Mouse (Mus musculus): ENCODE results near the gene Atxn2. TPM values are rescaled to one million over a fixed set of nuclear protein-coding genes. Genes with fewer than 3 reads are reported as not detected.

The Atxn2 gene
- polyA plus RNA-seq, 1 experiment from 2014 or later = 23.0 TPM

DNA sequence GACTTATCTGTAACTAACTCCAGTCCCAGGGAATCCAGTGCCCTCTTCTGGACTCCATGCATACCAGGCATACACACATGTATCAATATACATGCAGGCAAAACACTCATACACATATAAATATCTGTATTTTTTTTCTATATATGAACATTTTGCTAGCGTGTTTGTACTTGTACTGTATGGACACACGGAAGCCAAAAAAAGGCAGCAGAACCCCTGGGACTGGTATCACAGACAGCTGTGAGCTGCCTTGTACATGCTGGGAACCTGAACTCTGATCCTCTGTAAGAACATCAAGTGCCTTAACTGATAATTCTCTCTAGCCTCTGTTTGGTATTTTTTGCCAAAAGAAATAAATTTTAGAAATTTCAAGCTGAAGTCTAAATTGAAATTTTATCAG lies 87.3 kb downstream of the Atxn2 start:
- Histone ChIP-seq H3K9ac (no peak overlapping the region), H3K27ac (replicated peaks) (no peak overlapping the region), H3K27me3 (no peaks in the 10 kb centered on the region), H3K4me2 (no peak overlapping the region), H3K9me3 (replicated peaks) (no peaks in the 10 kb centered on the region), H3K36me3 (replicated peaks) (peaks cover 87% of the 10 kb centered on the region), H3K4me1 (replicated peaks) (no peaks in the 10 kb centered on the region), H3K4me3 (replicated peaks) (no peak overlapping the region)
- ATAC-seq (ENCODE audit: insufficient read depth) = no peak
- WGBS (ENCODE audit: insufficient replicate concordance) = 82% methylated on average over 2 of the region's 2 CpGs

DNA sequence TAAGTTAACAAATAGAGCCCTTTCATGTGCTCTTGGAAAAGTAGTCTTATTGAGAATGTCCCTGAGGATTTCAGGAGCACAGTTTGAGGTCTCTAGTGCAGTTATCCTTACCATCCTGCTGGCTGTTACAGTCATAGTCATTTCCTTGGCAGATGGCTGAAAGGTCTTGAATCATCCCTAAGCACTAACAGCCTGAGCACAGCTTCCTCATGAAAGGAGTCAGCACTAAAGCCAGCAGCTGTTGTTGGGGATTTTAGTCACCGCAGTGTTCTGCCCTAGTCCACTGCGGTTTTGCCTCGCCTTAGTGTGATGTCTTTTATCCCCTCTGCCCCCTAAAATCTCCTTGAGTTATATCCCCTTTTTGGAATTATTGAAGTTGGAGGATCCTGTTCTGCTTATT lies 96.0 kb downstream of the Atxn2 start:
- no peak overlapping the region for H3K9ac ChIP-seq
- 79% methylated on average over 3 of the region's 3 CpGs for WGBS (ENCODE audit: insufficient replicate concordance)
- no peak overlapping the region for H3K4me3 ChIP-seq (replicated peaks)
- no peak overlapping the region for H3K4me2 ChIP-seq
- no peak overlapping the region for H3K27ac ChIP-seq (replicated peaks)
- peaks cover 69% of the 10 kb centered on the region for H3K36me3 ChIP-seq (replicated peaks)
- no peaks in the 10 kb centered on the region for H3K27me3 ChIP-seq
- no peaks in the 10 kb centered on the region for H3K9me3 ChIP-seq (replicated peaks)
- peaks cover 11% of the 10 kb centered on the region for H3K4me1 ChIP-seq (replicated peaks)
- ATAC-seq (ENCODE audit: insufficient read depth) = no peak

DNA sequence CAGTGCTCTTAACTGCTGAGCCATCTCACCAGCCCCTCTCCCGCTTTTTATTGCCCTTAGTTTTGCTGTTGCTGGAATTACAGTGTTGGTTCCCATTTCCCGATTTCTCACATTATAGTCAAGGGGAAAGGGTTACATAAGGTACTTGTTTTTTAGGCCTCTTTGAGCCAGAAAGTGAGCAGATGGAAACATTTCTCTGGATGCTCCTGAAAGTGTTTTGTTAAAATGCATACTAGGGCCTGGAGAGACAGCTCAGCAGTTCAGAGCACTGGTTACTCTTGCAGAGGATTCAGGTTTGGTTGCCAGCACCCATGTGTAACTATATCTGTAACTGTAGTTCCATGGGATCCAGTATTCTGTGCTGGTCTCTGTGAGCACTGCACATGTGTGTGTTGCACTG lies 97.1 kb downstream of the Atxn2 start:
- 88% methylated on average over 2 of the region's 2 CpGs for WGBS (ENCODE audit: insufficient replicate concordance)
- Histone ChIP-seq H3K27ac (replicated peaks) (no peak overlapping the region), H3K4me1 (replicated peaks) (peaks cover 11% of the 10 kb centered on the region), H3K9me3 (replicated peaks) (no peaks in the 10 kb centered on the region), H3K4me3 (replicated peaks) (no peak overlapping the region), H3K4me2 (no peak overlapping the region), H3K27me3 (no peaks in the 10 kb centered on the region), H3K9ac (no peak overlapping the region), H3K36me3 (replicated peaks) (peaks cover 69% of the 10 kb centered on the region)
- ATAC-seq (ENCODE audit: insufficient read depth) = no peak

DNA sequence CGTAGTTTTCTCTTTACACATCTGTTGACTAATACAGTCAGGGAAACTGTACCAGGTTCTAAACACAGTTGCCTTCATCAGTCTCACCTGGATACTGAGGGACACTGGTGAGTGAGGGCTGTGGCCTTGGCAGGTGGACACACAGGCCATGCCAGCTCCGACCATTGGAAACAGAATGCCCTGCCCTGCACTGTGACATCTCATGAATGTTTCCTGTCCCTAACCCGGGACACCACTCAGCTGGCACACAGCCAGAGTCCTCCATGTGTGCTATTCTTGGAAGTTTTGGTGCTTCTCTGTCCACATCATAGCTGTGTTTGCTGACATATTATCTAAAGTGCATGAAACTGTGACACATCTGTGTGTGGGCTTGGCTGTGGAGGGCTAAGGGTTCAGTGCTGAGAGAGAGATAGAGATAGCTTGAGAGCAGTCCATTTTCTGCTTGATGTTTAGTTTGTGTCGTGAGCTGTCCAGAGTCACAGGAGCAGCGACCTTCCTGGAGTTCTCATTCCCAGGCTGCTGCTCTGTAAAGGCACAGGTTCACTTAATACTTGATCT lies 98.6 kb downstream of the Atxn2 start:
- no peak overlapping the region for H3K4me2 ChIP-seq
- H3K4me1 ChIP-seq (replicated peaks) = peaks cover 11% of the 10 kb centered on the region
- no peak overlapping the region for H3K27ac ChIP-seq (replicated peaks)
- 62% methylated on average over 5 of the region's 5 CpGs for WGBS (ENCODE audit: insufficient replicate concordance)
- H3K36me3 ChIP-seq (replicated peaks) = peaks cover 69% of the 10 kb centered on the region
- ATAC-seq (ENCODE audit: insufficient read depth) = no peak
- H3K27me3 ChIP-seq = no peaks in the 10 kb centered on the region
- no peak overlapping the region for H3K4me3 ChIP-seq (replicated peaks)
- H3K9me3 ChIP-seq (replicated peaks) = no peaks in the 10 kb centered on the region
- no peak overlapping the region for H3K9ac ChIP-seq

DNA sequence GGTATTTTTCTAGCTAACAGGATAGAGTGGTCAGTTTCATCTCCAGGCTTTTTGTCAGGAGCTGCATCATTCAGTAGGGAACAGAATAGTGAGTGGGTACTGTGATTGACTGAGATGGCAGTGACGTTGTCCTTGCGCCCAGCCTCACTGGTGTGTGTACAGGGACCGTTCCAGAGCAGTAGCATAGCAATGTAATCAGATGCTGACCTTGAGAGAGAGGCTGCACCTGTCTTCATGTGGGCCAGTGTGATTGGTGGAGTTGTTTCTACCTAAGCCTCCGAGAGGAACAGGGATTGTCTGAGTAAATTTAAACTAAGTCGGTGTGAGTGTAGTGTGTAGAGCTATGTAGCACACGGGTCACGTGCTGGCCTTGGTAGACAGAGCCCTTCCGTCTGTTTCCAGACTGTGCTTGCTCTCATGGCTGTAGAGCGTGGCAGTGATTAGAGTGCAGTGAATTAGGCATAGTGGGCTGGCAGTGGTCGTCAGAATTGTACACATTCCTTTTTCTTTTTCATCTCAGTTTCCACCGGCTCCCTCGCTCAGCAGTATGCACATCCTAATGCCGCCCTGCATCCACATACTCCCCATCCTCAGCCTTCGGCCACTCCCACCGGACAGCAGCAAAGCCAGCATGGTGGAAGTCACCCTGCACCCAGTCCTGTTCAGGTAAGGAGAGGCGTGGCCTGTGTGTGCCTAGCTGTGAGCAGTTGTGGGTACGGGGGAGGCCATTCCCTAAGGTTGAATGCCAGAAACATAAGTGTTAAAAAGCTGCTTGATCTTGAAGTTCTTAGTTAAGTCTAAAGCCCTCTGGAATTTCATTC lies 99.4 kb downstream of the Atxn2 start:
- peaks cover 70% of the 10 kb centered on the region for H3K36me3 ChIP-seq (replicated peaks)
- no peaks in the 10 kb centered on the region for H3K9me3 ChIP-seq (replicated peaks)
- no peak overlapping the region for H3K4me3 ChIP-seq (replicated peaks)
- 84% methylated on average over 17 of the region's 17 CpGs for WGBS (ENCODE audit: insufficient replicate concordance)
- H3K9ac ChIP-seq = no peak overlapping the region
- no peak overlapping the region for H3K4me2 ChIP-seq
- peaks cover 11% of the 10 kb centered on the region for H3K4me1 ChIP-seq (replicated peaks)
- ATAC-seq (ENCODE audit: insufficient read depth) = no peak
- no peaks in the 10 kb centered on the region for H3K27me3 ChIP-seq
- no peak overlapping the region for H3K27ac ChIP-seq (replicated peaks)

DNA sequence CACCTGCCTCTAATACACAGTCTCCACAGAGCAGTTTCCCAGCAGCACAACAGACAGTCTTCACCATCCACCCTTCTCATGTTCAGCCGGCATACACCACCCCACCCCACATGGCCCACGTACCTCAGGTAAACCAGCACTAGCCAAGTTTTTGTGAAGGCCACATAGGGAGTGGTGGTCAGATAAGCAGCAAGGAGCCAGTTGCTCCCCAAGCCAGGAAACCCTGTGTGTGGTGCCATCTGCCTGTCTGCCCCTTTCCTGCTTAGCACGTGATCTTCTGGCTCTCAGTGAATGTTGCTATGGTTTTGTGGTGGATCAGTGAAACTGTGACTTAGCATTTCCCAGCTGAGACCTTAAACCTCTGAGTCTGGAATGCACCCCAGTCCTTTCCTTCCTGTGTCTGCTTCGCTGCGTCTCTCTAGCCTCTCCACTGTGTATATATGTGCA lies 100.4 kb downstream of the Atxn2 start:
- 49% methylated on average over 5 of the region's 5 CpGs for WGBS (ENCODE audit: insufficient replicate concordance)
- ATAC-seq (ENCODE audit: insufficient read depth) = no peak
- Histone ChIP-seq H3K9me3 (replicated peaks) (no peaks in the 10 kb centered on the region), H3K27me3 (no peaks in the 10 kb centered on the region), H3K27ac (replicated peaks) (no peak overlapping the region), H3K9ac (no peak overlapping the region), H3K4me2 (no peak overlapping the region), H3K4me3 (replicated peaks) (no peak overlapping the region), H3K4me1 (replicated peaks) (peaks cover 11% of the 10 kb centered on the region), H3K36me3 (replicated peaks) (peaks cover 72% of the 10 kb centered on the region)

DNA sequence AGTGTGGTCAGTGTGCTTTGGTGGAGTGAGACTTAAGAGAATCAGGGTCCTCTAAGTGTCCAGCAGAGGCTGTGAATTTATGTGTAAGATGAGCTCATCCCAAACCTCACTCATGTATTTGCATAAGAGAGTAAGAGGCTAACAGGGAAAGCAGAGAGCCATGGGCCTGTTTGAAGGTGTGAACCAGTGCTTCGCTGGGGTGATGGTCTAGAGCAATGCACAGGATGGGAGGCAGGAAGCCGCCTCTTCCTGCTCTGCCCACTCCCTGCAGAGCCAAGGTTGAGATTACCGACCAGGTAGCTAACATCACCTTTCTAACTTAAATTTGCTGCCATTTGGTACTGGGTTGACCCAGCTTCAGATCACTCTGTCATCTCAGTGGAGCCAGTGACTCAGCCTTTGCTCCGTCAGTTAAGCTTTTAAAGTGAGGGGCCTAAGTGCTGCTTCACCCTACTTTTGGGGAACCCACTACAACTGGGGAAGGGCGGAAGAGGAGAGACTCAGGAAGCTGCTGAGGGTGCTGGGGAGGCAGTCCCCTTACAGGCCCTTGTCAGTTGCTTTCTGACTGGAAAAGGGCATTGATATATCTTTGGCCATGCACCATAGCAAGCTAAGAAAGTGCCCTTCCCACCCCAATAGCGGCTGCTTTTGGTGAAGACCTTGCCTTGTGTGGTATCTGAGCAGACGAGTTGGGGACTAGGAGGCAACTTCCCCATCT lies 101.5 kb downstream of the Atxn2 start:
- Histone ChIP-seq H3K9me3 (replicated peaks) (no peaks in the 10 kb centered on the region), H3K27ac (replicated peaks) (no peak overlapping the region), H3K4me3 (replicated peaks) (no peak overlapping the region), H3K36me3 (replicated peaks) (peaks cover 74% of the 10 kb centered on the region), H3K9ac (no peak overlapping the region), H3K27me3 (no peaks in the 10 kb centered on the region), H3K4me1 (replicated peaks) (peaks cover 11% of the 10 kb centered on the region), H3K4me2 (no peak overlapping the region)
- ATAC-seq (ENCODE audit: insufficient read depth) = no peak
- WGBS (ENCODE audit: insufficient replicate concordance) = 68% methylated on average over 7 of the region's 7 CpGs

DNA sequence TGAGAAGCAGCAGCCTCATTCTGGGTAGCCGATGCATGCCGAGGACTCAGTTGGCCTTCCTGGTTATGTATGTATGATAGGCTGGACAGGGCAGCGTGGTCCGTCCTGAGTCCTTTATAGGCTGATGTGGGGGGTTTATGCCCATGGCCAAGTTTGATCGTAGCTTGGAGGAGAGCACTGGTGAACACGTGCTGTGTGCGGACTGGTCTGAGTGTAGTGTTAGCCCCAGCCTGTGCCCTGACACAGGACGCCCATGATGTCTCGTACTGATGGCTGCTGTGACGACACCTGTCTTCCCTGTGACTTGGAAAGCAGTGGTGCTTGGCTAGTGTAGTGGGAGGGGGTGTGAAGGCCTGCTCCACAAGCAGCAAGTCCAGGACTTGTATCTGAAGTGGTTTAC lies 102.6 kb downstream of the Atxn2 start:
- no peak overlapping the region for H3K4me2 ChIP-seq
- ATAC-seq (ENCODE audit: insufficient read depth) = no peak
- 88% methylated on average over 10 of the region's 10 CpGs for WGBS (ENCODE audit: insufficient replicate concordance)
- peaks cover 84% of the 10 kb centered on the region for H3K36me3 ChIP-seq (replicated peaks)
- H3K4me3 ChIP-seq (replicated peaks) = no peak overlapping the region
- H3K9me3 ChIP-seq (replicated peaks) = no peaks in the 10 kb centered on the region
- H3K27ac ChIP-seq (replicated peaks) = no peak overlapping the region
- no peaks in the 10 kb centered on the region for H3K27me3 ChIP-seq
- peaks cover 11% of the 10 kb centered on the region for H3K4me1 ChIP-seq (replicated peaks)
- no peak overlapping the region for H3K9ac ChIP-seq

DNA sequence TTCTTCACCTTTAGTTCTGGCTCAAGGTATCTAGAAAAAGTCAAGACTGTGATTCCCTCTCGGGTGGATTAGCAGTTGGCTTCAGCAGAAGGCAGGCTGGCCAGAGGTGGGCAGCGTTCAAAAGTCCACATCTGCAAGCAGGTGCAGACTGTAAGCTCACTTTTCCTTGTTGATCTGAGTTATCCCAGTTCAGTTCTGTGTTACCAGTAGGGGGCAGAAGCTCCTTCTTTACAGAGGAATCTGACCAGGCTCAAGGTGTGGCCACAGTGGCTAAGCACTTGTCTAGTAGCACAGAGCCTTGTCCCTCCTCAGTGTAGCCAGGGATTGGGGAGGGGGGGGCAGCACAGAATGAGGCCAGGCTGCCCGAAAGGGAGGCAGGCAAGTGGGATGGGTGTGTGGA lies 103.9 kb downstream of the Atxn2 start:
- Histone ChIP-seq H3K27me3 (no peaks in the 10 kb centered on the region), H3K4me3 (replicated peaks) (no peak overlapping the region), H3K36me3 (replicated peaks) (peaks cover 97% of the 10 kb centered on the region), H3K9me3 (replicated peaks) (no peaks in the 10 kb centered on the region), H3K9ac (no peak overlapping the region), H3K4me2 (no peak overlapping the region), H3K27ac (replicated peaks) (no peak overlapping the region), H3K4me1 (replicated peaks) (peaks cover 12% of the 10 kb centered on the region)
- 51% methylated on average over 3 of the region's 3 CpGs for WGBS (ENCODE audit: insufficient replicate concordance)
- ATAC-seq (ENCODE audit: insufficient read depth) = no peak

DNA sequence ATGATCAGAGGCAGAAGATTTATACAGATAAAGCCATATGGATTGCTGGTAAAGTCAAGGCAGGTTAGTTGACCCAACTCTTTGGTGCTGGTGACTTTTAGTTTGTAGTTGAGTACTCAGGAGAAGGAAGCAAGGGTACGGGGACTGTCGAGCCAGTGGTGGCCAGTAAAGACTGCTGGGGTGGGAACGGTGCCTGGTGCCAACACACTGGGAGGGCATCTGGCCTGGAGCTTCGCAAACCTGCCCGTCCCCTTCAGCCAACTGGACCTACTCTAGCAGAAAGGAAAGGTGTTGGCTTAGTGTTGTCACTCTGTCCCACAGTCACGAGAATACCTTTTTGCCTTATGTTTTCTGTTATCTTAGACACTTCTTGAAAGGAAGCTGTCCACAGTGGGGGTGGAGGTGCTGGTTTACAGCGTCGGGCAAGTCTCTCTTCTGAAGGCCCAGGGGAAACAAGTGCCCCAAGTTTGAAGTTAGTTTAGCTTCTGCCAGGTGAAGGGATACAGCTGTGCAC lies 104.8 kb downstream of the Atxn2 start:
- ATAC-seq (ENCODE audit: insufficient read depth) = no peak
- Histone ChIP-seq H3K36me3 (replicated peaks) (peaks cover 98% of the 10 kb centered on the region), H3K4me2 (no peak overlapping the region), H3K27ac (replicated peaks) (no peak overlapping the region), H3K9me3 (replicated peaks) (no peaks in the 10 kb centered on the region), H3K9ac (no peak overlapping the region), H3K4me1 (replicated peaks) (peaks cover 20% of the 10 kb centered on the region), H3K27me3 (no peaks in the 10 kb centered on the region), H3K4me3 (replicated peaks) (no peak overlapping the region)
- 79% methylated on average over 8 of the region's 8 CpGs for WGBS (ENCODE audit: insufficient replicate concordance)

DNA sequence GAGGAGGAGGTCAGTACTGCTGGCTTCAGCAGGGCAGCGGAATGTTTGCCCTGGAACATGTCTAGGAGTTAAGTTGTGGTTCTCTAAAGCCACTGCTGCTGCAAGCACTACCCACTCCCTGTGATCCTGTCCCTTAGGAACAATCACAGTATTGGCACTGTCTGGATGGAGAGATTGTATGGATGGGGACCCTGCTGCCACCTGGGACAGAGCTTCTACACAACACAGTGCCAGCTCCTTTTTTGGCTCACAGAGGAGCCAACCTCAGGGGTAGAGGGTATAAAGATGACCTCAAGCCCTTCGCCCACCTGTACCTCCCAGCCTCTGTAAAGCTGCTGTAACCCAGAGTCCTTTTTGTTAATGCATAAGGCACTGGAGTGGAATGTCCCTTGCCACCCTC lies 105.5 kb downstream of the Atxn2 start:
- Histone ChIP-seq H3K9ac (no peak overlapping the region), H3K4me1 (replicated peaks) (peaks cover 19% of the 10 kb centered on the region), H3K4me2 (no peak overlapping the region), H3K4me3 (replicated peaks) (no peak overlapping the region), H3K9me3 (replicated peaks) (no peaks in the 10 kb centered on the region), H3K27me3 (no peaks in the 10 kb centered on the region), H3K36me3 (replicated peaks) (peaks cover 98% of the 10 kb centered on the region), H3K27ac (replicated peaks) (no peak overlapping the region)
- 82% methylated on average over 2 of the region's 2 CpGs for WGBS (ENCODE audit: insufficient replicate concordance)
- no peak for ATAC-seq (ENCODE audit: insufficient read depth)

All from liver, embryonic 15.5 days (tissue).